Mouse (Mus musculus) yolk sac, embryonic 10.5 days (tissue): ENCODE measurements around the gene Stat4.
A peak's percentile ranks its signal among the peaks of the same experiment; 100 is the strongest.

Experiments used
- DNase-seq: peaks from one replicate; pipeline ENCODE4 v3.0.0-alpha.2; 2017; ENCODE audit warnings: low spot score

Gene Stat4

GRCm38 (mm10) chr1:51986848-51987247 lies at the start of gene Stat4:
Stat4 (plus strand) TSS chr1:51987148.
- DNase-seq: no peak

GRCm38 (mm10) chr1:51938357-51938756 lies 48.6 kb upstream of the Stat4 start:
- DNase-seq: no peak

GRCm38 (mm10) chr1:51944755-51945154 lies 42.2 kb upstream of the Stat4 start:
- no peak for DNase-seq

GRCm38 (mm10) chr1:51947116-51947515 lies 39.8 kb upstream of the Stat4 start:
- no peak for DNase-seq

- no peak for DNase-seq
Measured at GRCm38 (mm10) chr1:51964647-51965046, 22.3 kb upstream of the Stat4 start.

- no peak for DNase-seq
Measured at GRCm38 (mm10) chr1:51968994-51969393, 18.0 kb upstream of the Stat4 start.

- DNase-seq: no peak
Measured at GRCm38 (mm10) chr1:51970182-51970581, 16.8 kb upstream of the Stat4 start.

GRCm38 (mm10) chr1:51975589-51975988 lies 11.4 kb upstream of the Stat4 start:
- DNase-seq: no peak

GRCm38 (mm10) chr1:51979048-51979447 lies 7.9 kb upstream of the Stat4 start:
- DNase-seq: no peak

- DNase-seq: no peak
Measured at GRCm38 (mm10) chr1:51991983-51992609, 5.1 kb downstream of the Stat4 start.

GRCm38 (mm10) chr1:51996056-51996455 lies 9.1 kb downstream of the Stat4 start:
- no peak for DNase-seq

GRCm38 (mm10) chr1:51996751-51997659 lies 10.1 kb downstream of the Stat4 start:
- DNase-seq: no peak

- DNase-seq: no peak
Measured at GRCm38 (mm10) chr1:51998542-51998941, 11.6 kb downstream of the Stat4 start.

- DNase-seq: peak; percentile 12
Measured at GRCm38 (mm10) chr1:52004096-52004495, 17.1 kb downstream of the Stat4 start.

- DNase-seq: no peak
Measured at GRCm38 (mm10) chr1:52008443-52008842, 21.5 kb downstream of the Stat4 start.

GRCm38 (mm10) chr1:52008947-52009346 lies 22.0 kb downstream of the Stat4 start:
- DNase-seq: no peak

- DNase-seq: no peak
Measured at GRCm38 (mm10) chr1:52010741-52011140, 23.8 kb downstream of the Stat4 start.

GRCm38 (mm10) chr1:52011227-52011626 lies 24.3 kb downstream of the Stat4 start:
- no peak for DNase-seq

- no peak for DNase-seq
Measured at GRCm38 (mm10) chr1:52012231-52012630, 25.3 kb downstream of the Stat4 start.

- DNase-seq: no peak
Measured at GRCm38 (mm10) chr1:52012757-52013156, 25.8 kb downstream of the Stat4 start.

GRCm38 (mm10) chr1:52019621-52020020 lies 32.7 kb downstream of the Stat4 start:
- no peak for DNase-seq

GRCm38 (mm10) chr1:52021936-52022725 lies 35.2 kb downstream of the Stat4 start:
- no peak for DNase-seq

- no peak for DNase-seq
Measured at GRCm38 (mm10) chr1:52028686-52029085, 41.7 kb downstream of the Stat4 start.
